Mouse (Mus musculus) ES-E14 (cell line): ENCODE results near the gene Ddx43.

Source experiments
- CHD2 ChIP-seq: IDR thresholded peaks from 2 replicates; pipeline ENCODE4 v1.6.1; 2014; ENCODE audit warnings: mild to moderate bottlenecking, low read depth, low read length, inconsistent platforms
- HCFC1 ChIP-seq: IDR thresholded peaks from 2 replicates; pipeline ENCODE4 v1.6.1; 2012; ENCODE audit warnings: low read length, inconsistent platforms, borderline replicate concordance; ENCODE audit not compliant: insufficient read depth
- MAFK ChIP-seq: IDR thresholded peaks from 2 replicates; pipeline ENCODE4 v1.6.1; 2014; ENCODE audit warnings: mild to moderate bottlenecking, low read depth, low read length, inconsistent platforms; ENCODE audit not compliant: insufficient read depth
- ZC3H11A ChIP-seq: IDR thresholded peaks from 2 replicates; pipeline ENCODE4 v1.6.1; 2012; ENCODE audit warnings: low read depth, mild to moderate bottlenecking, inconsistent platforms, low read length, borderline replicate concordance
- ZNF384 ChIP-seq: IDR thresholded peaks from 2 replicates; pipeline ENCODE4 v1.6.1; 2012; ENCODE audit warnings: low read depth, low read length, inconsistent platforms

GRCm38 (mm10) chr9:78386947-78387346 is 8.6 kb upstream of the Ddx43 start:
- TF ChIP-seq HCFC1 = no peak
- TF ChIP-seq ZNF384 = no peak
- TF ChIP-seq ZC3H11A = no peak
- TF ChIP-seq MAFK = no peak
- no peak for TF ChIP-seq CHD2
